Mouse (Mus musculus) G1E (cell line): ENCODE results near the gene Ppil4.

Source experiments
- CTCF ChIP-seq: IDR thresholded peaks from 2 replicates; pipeline ENCODE4 v1.5.1; 2012; ENCODE audit warnings: low read depth, low read length, inconsistent platforms, mixed read lengths
- GATA1 ChIP-seq: IDR thresholded peaks from 2 replicates; pipeline ENCODE4 v1.6.1; 2012; ENCODE audit warnings: borderline replicate concordance, low read length, inconsistent platforms, mixed read lengths
- GATA2 ChIP-seq: IDR thresholded peaks from 2 replicates; pipeline ENCODE4 v1.6.1; 2012; ENCODE audit warnings: low read depth, low read length, inconsistent platforms, borderline replicate concordance
- POLR2AphosphoS5 ChIP-seq: IDR thresholded peaks from 2 replicates; pipeline ENCODE4 v1.6.1; 2012; ENCODE audit warnings: low read depth, low read length, inconsistent platforms; ENCODE audit not compliant: insufficient replicate concordance
- TAL1 ChIP-seq: conservative IDR thresholded peaks from 2 replicates; pipeline ENCODE4 v1.6.1; 2012; ENCODE audit warnings: low read depth, low read length, inconsistent platforms, mixed read lengths

DNA sequence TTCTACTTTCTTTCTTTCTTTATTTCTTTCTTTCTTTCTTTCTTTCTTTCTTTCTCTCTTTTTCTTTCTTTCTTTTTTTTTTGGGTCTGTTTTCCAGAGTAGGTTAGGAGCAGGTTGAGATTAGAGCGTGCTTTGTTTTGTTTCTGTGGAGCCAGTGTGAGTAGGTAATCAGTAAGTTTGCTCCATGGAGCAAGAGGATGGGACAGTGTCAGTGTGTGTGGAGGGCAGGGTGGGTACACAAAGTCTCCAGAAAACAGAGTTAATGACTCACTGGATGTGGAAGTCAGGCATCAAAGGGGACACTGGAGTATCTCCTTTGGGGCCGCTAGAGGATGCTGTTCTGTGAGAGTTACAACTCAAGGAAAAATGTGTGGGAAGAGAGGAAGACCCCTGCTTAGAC, 44.2 kb downstream of the Ppil4 start:
- TF ChIP-seq CTCF = no peak
- TF ChIP-seq TAL1 = no peak
- TF ChIP-seq GATA1 = no peak
- no peak for TF ChIP-seq GATA2
- no peak for TF ChIP-seq POLR2AphosphoS5
